Mouse (Mus musculus): ENCODE data around the gene Rad17. TPM values are rescaled to one million over a fixed set of nuclear protein-coding genes. Genes with fewer than 3 reads are reported as not detected.

The Rad17 gene
- 17.0 and 17.1 TPM in 2 replicates for polyA plus RNA-seq (2015; fragmentation: Nextera tagmentation; extraction: Ambion mirVana)

- under 1% methylated on average over 71 of the region's 73 CpGs for WGBS
- Histone ChIP-seq H3K27me3 (replicated peaks) (no peaks in the 10 kb centered on the region), H3K9ac (peak within 1 kb of the TSS; percentile 81), H3K4me2 (peak within 1 kb of the TSS; percentile 73), H3K9me3 (no peaks in the 10 kb centered on the region), H3K36me3 (replicated peaks) (peaks cover 4% of the 10 kb centered on the region; the same call in 1 of the 2 replicates), H3K27ac (peak within 1 kb of the TSS; percentile 98), H3K4me1 (peaks cover 15% of the 10 kb centered on the region), H3K4me3 (peak within 1 kb of the TSS; percentile 60)
- ATAC-seq (replicated peaks) = peak; percentile 98
Observed at GRCm38 (mm10) chr13:100650550-100651438, at the start of gene Rad17, which contains the start of gene Ak6. Gene Rad17 (minus strand): TSS chr13:100651051. Gene Ak6 (plus strand): TSS chr13:100650979.

DNA sequence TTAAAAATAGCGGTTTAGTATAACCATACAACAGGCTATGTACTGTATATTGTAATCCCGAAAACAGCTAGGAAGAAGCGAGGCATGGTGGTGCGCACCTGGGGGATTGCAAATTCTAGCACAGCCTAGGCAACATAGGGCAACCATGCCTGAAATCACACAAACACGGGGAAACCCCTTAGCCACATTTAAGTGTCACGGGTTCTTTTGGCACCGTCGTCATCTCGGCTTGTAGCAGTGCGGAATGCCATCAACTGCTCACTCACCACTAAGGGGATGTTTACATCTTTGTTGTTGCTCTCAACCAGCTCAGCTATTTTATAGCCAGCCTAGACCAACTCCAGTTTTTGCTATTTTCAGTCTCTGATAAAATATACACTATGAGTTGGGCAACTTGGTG is 48.0 kb upstream of the Rad17 start:
- WGBS = 96% methylated on average over 10 of the region's 10 CpGs

DNA sequence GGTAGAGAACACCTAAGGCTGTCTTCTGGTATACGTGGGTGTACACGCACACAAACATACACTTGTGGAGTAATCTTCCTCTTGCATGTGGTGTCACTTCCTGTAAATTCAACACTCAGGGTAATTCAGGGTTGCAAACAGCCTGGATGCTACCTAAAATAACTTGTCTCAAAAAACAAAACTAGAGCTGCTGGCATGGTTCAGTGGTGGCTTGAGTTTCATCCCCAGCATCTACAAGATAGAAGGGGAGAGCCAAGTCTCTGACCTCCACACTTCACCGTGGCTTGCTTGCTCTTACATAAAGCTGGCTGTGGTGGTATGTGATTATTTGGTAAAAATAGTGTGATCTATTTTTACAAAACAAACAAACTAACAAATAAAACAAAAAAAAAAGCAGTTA is 46.7 kb upstream of the Rad17 start:
- Histone ChIP-seq H3K4me1 (no peaks in the 10 kb centered on the region), H3K4me2 (no peak overlapping the region), H3K9me3 (no peaks in the 10 kb centered on the region), H3K27me3 (replicated peaks) (no peaks in the 10 kb centered on the region), H3K4me3 (no peak overlapping the region), H3K36me3 (replicated peaks) (peaks cover 36% of the 10 kb centered on the region), H3K27ac (no peak overlapping the region), H3K9ac (no peak overlapping the region)
- WGBS = 98% methylated on average over 3 of the region's 3 CpGs
- no peak for ATAC-seq (replicated peaks)

More for the DNA sequence above, 48.0 kb upstream of the Rad17 start:
- no peak overlapping the region for H3K4me3 ChIP-seq
- H3K36me3 ChIP-seq (replicated peaks) = peaks cover 47% of the 10 kb centered on the region
- no peak overlapping the region for H3K9ac ChIP-seq
- ATAC-seq (replicated peaks) = no peak
- no peaks in the 10 kb centered on the region for H3K27me3 ChIP-seq (replicated peaks)
- no peak overlapping the region for H3K4me2 ChIP-seq
- no peaks in the 10 kb centered on the region for H3K9me3 ChIP-seq
- no peak overlapping the region for H3K27ac ChIP-seq
- no peaks in the 10 kb centered on the region for H3K4me1 ChIP-seq

DNA sequence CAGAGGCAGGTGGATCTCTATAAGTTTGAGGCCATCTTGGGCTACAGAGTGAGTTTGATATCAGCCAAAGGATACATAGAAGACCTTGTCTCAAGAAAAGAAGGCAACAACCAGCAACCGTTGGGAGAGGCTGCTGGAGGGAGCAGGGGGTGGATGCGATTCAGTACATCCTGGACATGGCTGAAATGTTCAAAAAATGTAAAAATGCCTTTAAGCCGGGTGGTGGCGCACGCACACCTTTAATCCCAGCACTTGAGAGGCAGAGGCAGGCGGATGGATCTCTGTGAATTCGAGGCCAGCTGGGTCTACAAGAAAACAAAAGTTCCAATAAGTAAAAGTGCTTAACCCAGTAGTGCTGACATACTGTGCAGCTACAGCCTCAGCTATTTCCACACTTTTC is 36.7 kb upstream of the Rad17 start:
- WGBS = 69% methylated on average over 7 of the region's 7 CpGs
- no peaks in the 10 kb centered on the region for H3K36me3 ChIP-seq (replicated peaks)
- H3K27me3 ChIP-seq (replicated peaks) = no peaks in the 10 kb centered on the region
- H3K9ac ChIP-seq = no peak overlapping the region
- H3K4me3 ChIP-seq = no peak overlapping the region
- no peak for ATAC-seq (replicated peaks)
- H3K4me2 ChIP-seq = no peak overlapping the region
- H3K4me1 ChIP-seq = no peaks in the 10 kb centered on the region
- H3K9me3 ChIP-seq = no peaks in the 10 kb centered on the region
- no peak overlapping the region for H3K27ac ChIP-seq

DNA sequence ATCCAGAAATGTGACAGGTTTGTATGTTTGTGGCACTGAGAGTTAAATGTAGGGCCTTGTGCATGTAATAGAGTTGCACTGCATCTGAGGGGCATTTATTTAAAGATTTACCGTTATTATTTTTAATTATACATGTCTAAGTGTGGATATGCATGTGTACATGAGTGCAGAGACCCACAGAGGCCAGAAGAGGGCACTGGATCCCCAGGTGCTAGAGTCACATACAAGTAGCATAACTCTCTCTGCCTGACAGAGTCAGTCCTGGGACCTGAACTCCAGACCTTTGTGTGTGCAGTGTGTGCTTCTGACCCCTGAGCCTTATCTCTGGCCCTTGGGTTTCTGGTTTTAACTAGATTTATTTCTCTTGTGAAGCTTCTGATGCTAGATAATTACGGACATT is 33.5 kb upstream of the Rad17 start:
- Histone ChIP-seq H3K4me3 (no peak overlapping the region), H3K9ac (no peak overlapping the region), H3K4me2 (no peak overlapping the region), H3K27ac (no peak overlapping the region), H3K4me1 (no peaks in the 10 kb centered on the region), H3K9me3 (no peaks in the 10 kb centered on the region), H3K27me3 (replicated peaks) (no peaks in the 10 kb centered on the region), H3K36me3 (replicated peaks) (no peaks in the 10 kb centered on the region)
- whole genome bisulfite sequencing = 82% methylated on average over 2 of the region's 2 CpGs
- no peak for ATAC-seq (replicated peaks)

GRCm38 (mm10) chr13:100682837-100683236 is 32.0 kb upstream of the Rad17 start:
- H3K9me3 ChIP-seq = no peaks in the 10 kb centered on the region
- H3K4me2 ChIP-seq = no peak overlapping the region
- no peak overlapping the region for H3K4me3 ChIP-seq
- no peaks in the 10 kb centered on the region for H3K36me3 ChIP-seq (replicated peaks)
- H3K9ac ChIP-seq = no peak overlapping the region
- no peak overlapping the region for H3K27ac ChIP-seq
- no peaks in the 10 kb centered on the region for H3K27me3 ChIP-seq (replicated peaks)
- H3K4me1 ChIP-seq = no peaks in the 10 kb centered on the region
- no peak for ATAC-seq (replicated peaks)
- WGBS = 83% methylated on average over 2 of the region's 2 CpGs

DNA sequence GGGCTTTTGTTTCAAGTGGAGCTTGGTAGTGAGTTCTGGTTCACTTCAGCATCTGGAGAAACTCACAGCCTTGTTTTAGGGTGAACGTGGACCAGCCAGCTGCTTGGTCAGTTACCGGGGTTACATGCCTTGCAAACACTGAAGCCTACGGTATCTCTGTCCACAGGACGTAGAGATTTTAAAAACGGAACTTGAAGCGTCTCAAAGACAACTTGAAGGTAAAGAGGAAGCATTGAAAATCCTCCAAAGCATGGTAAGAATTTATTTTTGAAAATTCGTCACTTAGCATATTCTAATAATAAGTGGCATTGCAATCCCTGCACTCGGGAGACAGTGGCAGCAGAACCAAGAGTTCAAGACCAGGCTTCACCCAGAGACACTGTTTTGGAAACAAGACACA is 30.8 kb upstream of the Rad17 start:
- no peak overlapping the region for H3K9ac ChIP-seq
- H3K36me3 ChIP-seq (replicated peaks) = no peaks in the 10 kb centered on the region
- 89% methylated on average over 8 of the region's 8 CpGs for WGBS
- H3K4me3 ChIP-seq = no peak overlapping the region
- H3K27ac ChIP-seq = no peak overlapping the region
- H3K4me1 ChIP-seq = no peaks in the 10 kb centered on the region
- no peaks in the 10 kb centered on the region for H3K9me3 ChIP-seq
- no peak for ATAC-seq (replicated peaks)
- H3K4me2 ChIP-seq = no peak overlapping the region
- no peaks in the 10 kb centered on the region for H3K27me3 ChIP-seq (replicated peaks)

- Histone ChIP-seq H3K4me3 (no peak overlapping the region), H3K4me2 (no peak overlapping the region), H3K9ac (no peak overlapping the region), H3K36me3 (replicated peaks) (no peaks in the 10 kb centered on the region), H3K4me1 (no peaks in the 10 kb centered on the region), H3K27ac (no peak overlapping the region), H3K9me3 (no peaks in the 10 kb centered on the region), H3K27me3 (replicated peaks) (no peaks in the 10 kb centered on the region)
- ATAC-seq (replicated peaks) = no peak
- WGBS = 92% methylated on average over 15 of the region's 15 CpGs
Observed at GRCm38 (mm10) chr13:100675936-100676635, 25.2 kb upstream of the Rad17 start.

- no peak for ATAC-seq (replicated peaks)
- no peaks in the 10 kb centered on the region for H3K27me3 ChIP-seq (replicated peaks)
- peak overlapping the region; percentile 93 for H3K4me2 ChIP-seq
- no peaks in the 10 kb centered on the region for H3K9me3 ChIP-seq
- H3K4me1 ChIP-seq = peaks cover 3% of the 10 kb centered on the region; the same call in 1 of the 2 replicates
- H3K27ac ChIP-seq = no peak overlapping the region
- 66% methylated on average over 9 of the region's 9 CpGs for WGBS
- peaks cover 4% of the 10 kb centered on the region for H3K36me3 ChIP-seq (replicated peaks)
- H3K9ac ChIP-seq = no peak overlapping the region
- peak overlapping the region; percentile 47 for H3K4me3 ChIP-seq
Observed at GRCm38 (mm10) chr13:100670181-100670741, 19.4 kb upstream of the Rad17 start.

DNA sequence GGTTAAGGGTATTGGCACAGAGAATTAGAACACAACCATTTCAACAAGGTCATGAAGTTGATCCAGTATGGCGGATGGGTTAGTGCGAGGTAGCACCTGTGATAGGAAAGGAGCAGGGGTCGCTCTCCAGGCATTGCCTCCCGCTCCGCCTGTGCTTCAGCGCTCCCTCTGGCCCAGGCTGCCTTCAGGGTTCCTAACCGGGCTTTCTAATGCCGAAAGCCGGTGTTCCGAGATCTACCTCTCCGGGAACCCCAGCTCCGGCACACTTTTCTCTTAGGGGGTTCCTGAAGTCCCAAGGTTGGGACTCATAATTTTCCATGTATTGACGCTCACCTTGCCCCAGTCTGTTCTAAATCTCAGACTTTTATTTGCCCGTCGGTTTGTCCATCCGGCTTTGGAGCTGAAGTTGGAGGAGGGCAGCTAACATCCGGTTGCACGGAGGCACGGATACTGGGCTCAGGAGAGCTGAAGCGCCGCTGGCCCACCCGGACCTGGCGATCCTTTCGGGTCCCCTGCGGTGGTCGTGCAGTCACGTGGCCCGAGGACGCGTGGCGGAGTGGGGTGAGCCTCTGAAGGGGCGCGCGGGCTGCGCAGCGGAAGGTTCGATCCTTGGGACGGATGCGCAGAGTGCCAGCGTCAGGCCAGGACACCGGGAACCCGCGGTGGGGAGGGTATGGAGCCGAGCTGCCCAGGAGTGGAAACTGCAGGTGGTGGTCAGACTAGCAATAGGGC is 18.6 kb upstream of the Rad17 start, which contains the start of gene Ccdc125:
TSS of gene Ccdc125 (plus strand) at position 427 of the 732 bp plus-strand sequence.
- H3K36me3 ChIP-seq (replicated peaks) = peaks cover 4% of the 10 kb centered on the region
- peak within 1 kb of the TSS; percentile 93 for H3K4me2 ChIP-seq
- ATAC-seq (replicated peaks) = peak; percentile 71
- 1% methylated on average over 44 of the region's 44 CpGs for WGBS
- H3K9ac ChIP-seq = peak within 1 kb of the TSS; percentile 48
- H3K9me3 ChIP-seq = no peaks in the 10 kb centered on the region
- peak within 1 kb of the TSS; percentile 47 for H3K4me3 ChIP-seq
- H3K27me3 ChIP-seq (replicated peaks) = no peaks in the 10 kb centered on the region
- no peak within 1 kb of the TSS for H3K27ac ChIP-seq
- H3K4me1 ChIP-seq = peaks cover 3% of the 10 kb centered on the region; the same call in 1 of the 2 replicates

DNA sequence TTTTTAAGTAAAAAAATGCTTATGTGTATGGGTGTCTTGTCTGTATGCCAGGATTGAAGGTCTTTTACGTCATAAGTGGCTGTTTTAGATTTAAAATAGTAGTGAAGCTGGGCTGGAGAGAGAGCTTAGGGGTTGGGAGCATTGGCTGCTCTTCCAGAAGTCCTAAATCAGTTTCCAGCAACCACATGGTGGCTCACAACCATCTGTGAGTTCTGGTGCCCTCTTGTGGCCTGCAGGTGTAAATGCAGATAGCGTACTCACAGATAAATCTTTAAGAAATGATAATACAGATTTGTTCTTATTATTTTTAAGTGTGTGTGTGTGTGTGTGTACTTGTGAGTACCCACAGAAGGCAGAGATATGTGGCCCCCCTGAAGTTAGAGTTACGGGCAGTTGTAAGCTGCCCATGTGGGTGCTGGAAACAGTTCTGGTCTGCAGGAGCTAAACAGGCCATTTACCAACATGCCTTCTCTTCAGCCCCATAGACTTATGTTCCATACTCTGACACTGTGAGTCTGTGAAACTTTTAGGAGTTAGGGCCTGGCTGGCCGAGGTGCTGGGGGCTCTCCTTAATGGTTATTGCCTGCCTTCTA is 9.1 kb upstream of the Rad17 start:
- Histone ChIP-seq H3K4me1 (no peaks in the 10 kb centered on the region), H3K4me3 (no peak overlapping the region), H3K27ac (no peak overlapping the region), H3K9ac (no peak overlapping the region), H3K4me2 (no peak overlapping the region), H3K9me3 (no peaks in the 10 kb centered on the region), H3K27me3 (replicated peaks) (no peaks in the 10 kb centered on the region), H3K36me3 (replicated peaks) (0 out of 2 replicates have a peak, but pooled peaks cover 2% of the 10 kb centered on the region)
- ATAC-seq (replicated peaks) = peak; percentile 65
- WGBS = 54% methylated on average over 4 of the region's 4 CpGs

Data from midbrain, embryonic 15.5 days (tissue).